Mouse (Mus musculus) layer of hippocampus, postnatal 25 days (tissue): ENCODE data around the gene Slc38a11. TPM values are rescaled to one million over a fixed set of nuclear protein-coding genes. Genes with fewer than 3 reads are reported as not detected.

Source experiments
- DNase-seq, 2 experiments: peaks; one replicate each; pipeline ENCODE4 v3.0.0; 2022; ENCODE audit warnings: mixed read lengths in 2 of 2, low spot score in 1 of 2; ENCODE audit errors: extremely low spot score in 1 of 2
- total RNA-seq, 2 experiments: library from RNA; stranded (reverse); gene quantifications; 2 replicates each; pipeline ENCODE4 v1.2.3; 2021

Slc38a11 gene
- total RNA-seq: 1 to 10 TPM; 2.3 to 3.7 TPM

- DNase-seq: peak in 1 of 2 experiments; percentile 5
Measured at GRCm38 (mm10) chr2:65363828-65364497, at the start of gene Slc38a11. Gene Slc38a11, minus strand, starts transcription at chr2:65364034.

GRCm38 (mm10) chr2:65407110-65407509, 43.3 kb upstream of the Slc38a11 start:
- no peak for DNase-seq

GRCm38 (mm10) chr2:65405407-65405806, 41.6 kb upstream of the Slc38a11 start:
- DNase-seq: no peak

- DNase-seq: no peak
Measured at GRCm38 (mm10) chr2:65402001-65402400, 38.2 kb upstream of the Slc38a11 start.

GRCm38 (mm10) chr2:65399938-65400337, 36.1 kb upstream of the Slc38a11 start:
- no peak for DNase-seq

GRCm38 (mm10) chr2:65396128-65396527, 32.3 kb upstream of the Slc38a11 start:
- DNase-seq: no peak

GRCm38 (mm10) chr2:65393061-65393460, 29.2 kb upstream of the Slc38a11 start:
- no peak for DNase-seq

GRCm38 (mm10) chr2:65391322-65391721, 27.5 kb upstream of the Slc38a11 start:
- no peak for DNase-seq

- no peak for DNase-seq
Measured at GRCm38 (mm10) chr2:65384815-65385214, 21.0 kb upstream of the Slc38a11 start.

GRCm38 (mm10) chr2:65382485-65382884, 18.7 kb upstream of the Slc38a11 start:
- no peak for DNase-seq

GRCm38 (mm10) chr2:65378425-65378824, 14.6 kb upstream of the Slc38a11 start:
- DNase-seq: no peak

- no peak for DNase-seq
Measured at GRCm38 (mm10) chr2:65374410-65374809, 10.6 kb upstream of the Slc38a11 start.

- DNase-seq: no peak
Measured at GRCm38 (mm10) chr2:65373076-65373475, 9.2 kb upstream of the Slc38a11 start.

GRCm38 (mm10) chr2:65360736-65361475, 2.9 kb downstream of the Slc38a11 start:
- no peak for DNase-seq

GRCm38 (mm10) chr2:65347367-65347766, 16.5 kb downstream of the Slc38a11 start:
- no peak for DNase-seq

GRCm38 (mm10) chr2:65346915-65347314, 16.9 kb downstream of the Slc38a11 start:
- no peak for DNase-seq

- DNase-seq: no peak
Measured at GRCm38 (mm10) chr2:65346037-65346436, 17.8 kb downstream of the Slc38a11 start.

- DNase-seq: no peak
Measured at GRCm38 (mm10) chr2:65342057-65342456, 21.8 kb downstream of the Slc38a11 start.

- no peak for DNase-seq
Measured at GRCm38 (mm10) chr2:65340839-65341238, 23.0 kb downstream of the Slc38a11 start.

GRCm38 (mm10) chr2:65337378-65338140, 26.3 kb downstream of the Slc38a11 start:
- peak; percentile 29 to 47 for DNase-seq

- DNase-seq: no peak
Measured at GRCm38 (mm10) chr2:65336608-65337007, 27.2 kb downstream of the Slc38a11 start.
